Mouse (Mus musculus): ENCODE measurements around the gene Toe1. TPM values are rescaled to one million over a fixed set of nuclear protein-coding genes. Genes with fewer than 3 reads are reported as not detected.
"Not testable (repeated sequence)": the region's sequence is repeated elsewhere in the genome, so short reads cannot be mapped to it uniquely, and the experiment has no call there.

The Toe1 gene
- 1 to 10 TPM; 5.6 to 5.7 TPM for total RNA-seq (2021)
- long read RNA-seq, experiment 1, partial matches to known transcripts: 0 of 4 reads
- long read RNA-seq, experiment 1, other reads (novel, unspliced or antisense): 0 of 4 reads
- long read RNA-seq, experiment 2, transcript Toe1-201 (8 exons, 2,090 nt): major isoform, 7 of 10 reads
- long read RNA-seq, experiment 2, partial matches to known transcripts: 0 of 10 reads
- long read RNA-seq, experiment 2, other reads (novel, unspliced or antisense): 3 of 10 reads

GRCm38 (mm10) chr4:116807197-116808129, at the start of gene Toe1, which contains the start of gene Mutyh:
TSS of gene Toe1 (minus strand) at chr4:116807640.
TSS of gene Mutyh (plus strand) at chr4:116807723.
- intact Hi-C loops (cut with DNase I; ENCODE audit: low total_unique reads): no loop called here

GRCm38 (mm10) chr4:116857203-116857602, 49.8 kb upstream of the Toe1 start:
- DNase-seq: no peak
- intact Hi-C loops (cut with DNase I; ENCODE audit: low total_unique reads): no loop called here

More at GRCm38 (mm10) chr4:116807197-116808129, at the start of gene Toe1, which contains the start of gene Mutyh:
- DNase-seq: peak; percentile 96

- intact Hi-C loops (cut with DNase I; ENCODE audit: low total_unique reads): no loop called here
- no peak for DNase-seq
These were observed 46.8 kb upstream of the Toe1 start for GRCm38 (mm10) chr4:116854286-116854685.

DNA sequence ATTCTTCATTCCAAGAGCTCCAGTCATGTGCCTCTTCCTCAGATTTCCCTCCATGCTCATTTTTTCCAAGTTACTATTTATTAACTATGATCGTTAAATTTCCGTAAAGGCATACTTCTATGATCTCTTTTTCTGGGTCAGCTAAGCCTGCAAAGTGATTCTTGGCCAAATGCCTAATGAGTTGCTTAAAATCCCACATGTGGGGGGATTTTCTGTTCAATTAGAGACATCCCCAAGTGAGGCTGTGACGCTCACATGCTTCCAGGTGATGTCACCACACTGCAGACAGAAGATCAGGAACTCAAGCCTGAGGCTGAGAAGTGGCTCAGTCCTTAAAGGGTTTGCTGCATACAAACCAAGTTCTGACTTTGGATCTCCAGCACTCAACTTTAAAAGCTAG, 42.5 kb upstream of the Toe1 start:
- intact Hi-C loops (cut with DNase I; ENCODE audit: low total_unique reads): no loop called here
- DNase-seq: no peak

DNA sequence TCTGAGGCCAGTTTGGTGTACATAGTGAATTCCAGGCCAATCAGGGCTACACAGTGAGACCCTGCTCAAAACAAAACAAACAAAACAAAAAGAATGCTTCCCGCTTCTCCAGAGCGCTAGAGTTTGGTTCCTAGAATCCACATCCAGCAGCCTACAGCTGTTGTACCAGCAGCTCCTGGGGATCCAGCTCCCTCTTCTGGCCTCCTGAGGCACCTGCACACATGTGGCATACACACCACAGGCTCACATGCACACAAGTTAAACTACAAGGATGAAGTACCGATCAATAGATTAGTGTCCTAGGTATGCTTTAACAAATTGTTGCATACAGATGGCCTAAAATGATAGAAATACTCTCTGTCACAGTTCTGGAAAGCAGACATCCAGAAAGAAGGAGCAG, 36.9 kb upstream of the Toe1 start:
- intact Hi-C loops (cut with DNase I; ENCODE audit: low total_unique reads): no loop called here
- DNase-seq: no peak

GRCm38 (mm10) chr4:116840841-116841240, 33.4 kb upstream of the Toe1 start:
- DNase-seq: no peak
- intact Hi-C loops (cut with DNase I; ENCODE audit: low total_unique reads): no loop called here

- intact Hi-C loops (cut with DNase I; ENCODE audit: low total_unique reads); DNase-seq: not testable (repeated sequence)
These were observed 32.7 kb upstream of the Toe1 start for GRCm38 (mm10) chr4:116840096-116840495.

GRCm38 (mm10) chr4:116838999-116839398, 31.6 kb upstream of the Toe1 start:
- no peak for DNase-seq
- intact Hi-C loops (cut with DNase I; ENCODE audit: low total_unique reads): no loop called here

GRCm38 (mm10) chr4:116830070-116830368, 22.6 kb upstream of the Toe1 start:
- intact Hi-C loops (cut with DNase I; ENCODE audit: low total_unique reads): loop anchor here (5.0 kb wide), 1 partner anchor 157 kb away; no protein-coding TSS in a partner anchor
- no peak for DNase-seq

- intact Hi-C loops (cut with DNase I; ENCODE audit: low total_unique reads): loop anchor here (5.0 kb wide), 1 partner anchor 158 kb away; no protein-coding TSS in a partner anchor
- DNase-seq: no peak
These were observed 22.1 kb upstream of the Toe1 start for GRCm38 (mm10) chr4:116829364-116830069.

- DNase-seq: no peak
- intact Hi-C loops (cut with DNase I; ENCODE audit: low total_unique reads): no loop called here
These were observed 20.4 kb upstream of the Toe1 start for GRCm38 (mm10) chr4:116827819-116828218.

- intact Hi-C loops (cut with DNase I; ENCODE audit: low total_unique reads): no loop called here
- peak; percentile 61 for DNase-seq
These were observed 17.1 kb upstream of the Toe1 start for GRCm38 (mm10) chr4:116824541-116825004.

DNA sequence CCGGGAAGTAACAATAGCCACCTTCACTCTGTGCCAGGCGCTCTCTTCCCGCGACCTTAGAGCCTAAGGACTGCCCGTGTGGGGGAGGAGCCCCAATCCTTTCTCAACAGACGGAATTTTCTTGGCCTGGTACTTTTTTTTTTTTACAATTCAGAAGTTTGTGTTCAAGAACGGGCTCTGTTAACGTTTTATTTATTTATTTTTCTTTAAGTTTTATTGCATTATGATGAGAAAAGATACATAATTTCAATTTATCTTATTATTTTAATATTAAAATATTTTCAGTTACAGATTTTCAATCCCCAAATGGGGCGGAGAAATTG, 14.2 kb upstream of the Toe1 start, which contains the start of gene Hpdl:
Gene Hpdl, minus strand, starts transcription at position 14 of the 323 bp plus-strand sequence.
- intact Hi-C loops (cut with DNase I; ENCODE audit: low total_unique reads): no loop called here

DNA sequence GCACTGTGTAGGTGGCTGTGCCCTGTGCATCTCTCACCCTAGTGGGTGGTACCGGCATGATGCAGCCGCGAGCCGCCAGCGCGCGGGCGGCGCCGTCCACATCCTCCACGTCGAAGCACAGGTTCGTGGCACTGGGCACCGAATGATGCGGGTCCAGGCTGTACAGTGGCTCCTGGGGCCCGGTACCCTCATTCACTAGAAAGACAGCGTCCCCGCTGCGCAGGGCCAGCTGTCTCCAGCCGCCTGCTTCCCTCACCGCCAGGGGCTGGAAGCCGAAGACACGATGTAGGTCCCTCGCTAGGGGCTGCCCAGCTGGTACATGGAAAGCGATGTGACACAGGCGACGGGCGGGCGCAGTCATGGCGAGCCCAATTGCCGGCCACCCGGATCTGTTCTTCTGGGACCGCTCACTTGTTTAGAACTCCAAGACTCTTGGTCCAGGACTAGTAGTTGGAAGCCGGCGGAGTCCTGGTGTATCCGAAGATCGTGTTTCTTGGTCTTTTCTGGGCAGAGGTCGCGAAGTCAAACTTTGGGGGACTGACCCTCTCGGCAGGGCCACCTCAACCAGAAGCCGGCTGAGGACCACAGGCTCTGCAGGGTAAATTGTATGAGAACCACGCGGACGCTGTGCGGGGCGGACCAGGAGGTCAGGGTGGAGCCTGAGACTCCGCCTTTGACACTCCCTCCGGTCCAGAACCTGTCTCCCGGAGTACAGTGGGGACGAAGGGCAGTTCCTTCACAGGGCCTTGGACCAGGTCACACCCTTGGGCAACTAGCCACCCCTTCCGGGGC, 13.7 kb upstream of the Toe1 start:
- intact Hi-C loops (cut with DNase I; ENCODE audit: low total_unique reads): no loop called here
- peak; percentile 71 for DNase-seq

More for the DNA sequence above, 14.2 kb upstream of the Toe1 start, which contains the start of gene Hpdl:
- DNase-seq: no peak

DNA sequence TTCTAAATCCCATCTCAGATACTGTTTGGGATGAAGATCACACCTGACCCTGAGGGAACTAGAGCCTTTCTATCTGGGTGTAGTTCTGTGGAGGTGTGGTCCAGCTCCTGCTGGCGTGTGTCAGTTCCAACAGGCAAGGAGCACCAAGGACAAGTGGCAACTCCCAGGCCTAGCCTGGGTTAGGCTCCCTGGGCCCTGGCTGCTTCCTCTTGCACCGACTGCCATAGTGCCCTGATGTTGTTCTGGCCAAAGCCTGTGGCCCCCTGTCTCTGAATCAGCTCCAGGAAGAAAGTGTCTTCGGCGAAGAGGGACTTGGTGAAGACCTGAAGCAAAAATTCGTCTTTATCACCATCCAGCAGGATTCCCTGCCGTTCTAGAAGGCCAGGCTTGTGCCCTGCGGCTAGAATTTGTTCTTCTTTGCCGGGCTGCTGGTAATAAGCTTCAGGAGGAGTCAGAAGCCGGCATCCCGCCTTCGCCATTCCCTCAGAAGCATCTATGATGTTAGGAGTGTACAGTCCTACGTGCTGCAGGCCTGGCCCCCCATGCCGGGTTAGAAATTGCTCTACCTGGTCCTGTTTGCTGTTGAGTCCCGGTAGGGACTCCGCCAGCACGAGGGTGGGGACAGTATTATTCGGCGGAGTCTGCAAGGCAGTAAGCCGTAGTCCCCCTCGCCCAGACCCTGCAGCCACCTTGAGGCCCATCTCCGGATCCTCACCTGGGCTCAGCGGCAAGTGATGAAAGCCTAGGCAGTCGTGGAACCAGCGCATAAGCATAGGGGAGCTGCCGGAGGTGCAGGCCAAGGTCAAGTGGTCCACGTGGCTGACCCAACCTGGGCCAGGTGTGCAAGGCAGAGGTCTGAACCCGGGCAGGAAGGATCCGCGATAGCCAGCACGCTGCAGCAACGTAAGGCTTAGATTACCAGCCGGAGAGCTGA, 12.8 kb upstream of the Toe1 start:
- intact Hi-C loops (cut with DNase I; ENCODE audit: low total_unique reads): no loop called here
- DNase-seq: no peak

DNA sequence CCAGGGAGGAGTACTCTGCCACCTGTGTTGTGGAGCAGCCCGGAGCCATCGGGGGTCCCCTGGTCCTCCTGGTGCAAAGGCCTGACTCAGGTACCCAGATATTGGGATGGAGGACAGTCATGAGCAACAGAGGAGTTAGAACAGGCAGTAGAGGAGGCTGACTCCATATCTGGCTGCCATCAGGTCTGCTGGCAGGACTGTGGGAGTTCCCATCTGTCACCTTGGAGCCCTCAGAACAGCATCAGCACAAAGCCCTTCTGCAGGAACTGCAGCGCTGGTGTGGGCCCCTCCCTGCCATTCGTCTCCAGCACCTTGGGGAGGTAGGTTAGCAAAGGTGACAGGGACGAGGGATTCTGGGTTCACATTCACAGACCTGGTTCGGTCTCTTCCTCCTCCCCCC, 10.0 kb upstream of the Toe1 start:
- intact Hi-C loops (cut with DNase I; ENCODE audit: low total_unique reads): no loop called here
- DNase-seq: no peak

GRCm38 (mm10) chr4:116815276-116815675, 7.8 kb upstream of the Toe1 start:
- DNase-seq: no peak
- intact Hi-C loops (cut with DNase I; ENCODE audit: low total_unique reads): no loop called here

DNA sequence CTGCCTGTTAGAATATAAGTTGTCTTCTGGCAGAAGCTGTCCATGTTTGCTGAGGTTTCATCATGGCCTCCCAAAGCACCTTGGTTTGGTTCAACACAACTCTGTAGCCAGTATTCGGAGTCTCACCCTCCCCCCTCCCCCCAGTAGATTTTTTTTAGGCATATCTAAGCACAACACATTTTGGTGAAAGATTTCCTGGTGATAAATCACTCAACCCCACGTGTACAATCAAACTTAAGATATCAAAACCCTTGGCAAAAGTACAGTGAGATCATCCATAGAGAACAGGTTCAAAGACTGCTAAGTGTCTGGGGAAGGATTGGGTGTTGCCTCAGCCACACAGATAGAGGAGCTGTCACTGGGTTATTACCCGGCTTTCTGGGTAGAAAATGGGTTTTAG, 3.6 kb upstream of the Toe1 start:
- intact Hi-C loops (cut with DNase I; ENCODE audit: low total_unique reads): no loop called here
- no peak for DNase-seq
